In genomic region chr1:90220280-90220679, GRCm38 (mm10) we compare ENCODE assay signal across 20 mouse cellular contexts. TPM values are rescaled to one million over a fixed set of nuclear protein-coding genes. Genes with fewer than 3 reads are reported as not detected.
DNase-seq lines count a peak whose midpoint lies in the region; ATAC-seq and TF ChIP-seq lines count a peak whose summit lies in the region.
"Had no signal": no experiment of that assay in that cellular context is flagged by ENCODE, and none has a peak within 500 bp of the region (broad histone marks: within the 10 kb centered on the region; RNA-seq: fewer than 3 reads in every experiment).

No protein-coding gene starts in this region.

- no peak overlapping the region for H3K9ac ChIP-seq in hindbrain, postnatal 0 days (replicated peaks; ENCODE audit: low read length)
- H3K9ac ChIP-seq in forebrain, embryonic 12.5 days, result no peak overlapping the region
- H3K9ac ChIP-seq in midbrain, embryonic 12.5 days (replicated peaks), result no peak overlapping the region
- H3K9ac ChIP-seq: liver, embryonic 13.5 days; lung, embryonic 15.5 days; stomach, embryonic 15.5 days had no signal

- peak overlapping the region; percentile 75 for H3K27ac ChIP-seq in hindbrain, embryonic 10.5 days
- H3K27ac ChIP-seq in hindbrain, postnatal 0 days, result no peak overlapping the region
- H3K27ac ChIP-seq in embryonic facial prominence, embryonic 10.5 days (replicated peaks), result peak overlapping the region; percentile 66
- H3K27ac ChIP-seq in forebrain, embryonic 12.5 days, result peak overlapping the region; percentile 75
- peak overlapping the region; percentile 22 for H3K27ac ChIP-seq in midbrain, embryonic 12.5 days (replicated peaks)
- H3K27ac ChIP-seq: liver, embryonic 13.5 days; lung, embryonic 15.5 days; macrophage; stomach, embryonic 15.5 days had no signal

- H3K4me2 ChIP-seq in hindbrain, postnatal 0 days (ENCODE audit: low read depth, low read length), result no peak overlapping the region
- H3K4me2 ChIP-seq in forebrain, embryonic 12.5 days, result no peak overlapping the region
- no peak overlapping the region for H3K4me2 ChIP-seq in midbrain, embryonic 12.5 days (replicated peaks)
- H3K4me2 ChIP-seq: liver, embryonic 13.5 days; lung, embryonic 15.5 days; stomach, embryonic 15.5 days had no signal

- H3K27me3 ChIP-seq in hindbrain, embryonic 10.5 days (ENCODE audit: insufficient read depth, poor library complexity, severe bottlenecking), result no peaks in the 10 kb centered on the region
- H3K27me3 ChIP-seq in hindbrain, postnatal 0 days (ENCODE audit: insufficient read depth, low read length), result no peaks in the 10 kb centered on the region
- peaks cover 5% of the 10 kb centered on the region; the same call in 1 of the 2 replicates for H3K27me3 ChIP-seq in embryonic facial prominence, embryonic 10.5 days (replicated peaks; ENCODE audit: low read depth, poor library complexity, severe bottlenecking)
- 0 out of 2 replicates have a peak, but pooled peaks cover 4% of the 10 kb centered on the region for H3K27me3 ChIP-seq in forebrain, embryonic 12.5 days
- peaks cover 9% of the 10 kb centered on the region; the same call in 1 of the 2 replicates for H3K27me3 ChIP-seq in midbrain, embryonic 12.5 days
- H3K27me3 ChIP-seq: stomach, embryonic 15.5 days had no signal

- H3K9me3 ChIP-seq in hindbrain, embryonic 10.5 days, result no peaks in the 10 kb centered on the region
- no peaks in the 10 kb centered on the region for H3K9me3 ChIP-seq in hindbrain, postnatal 0 days (ENCODE audit: low read length)
- H3K9me3 ChIP-seq in embryonic facial prominence, embryonic 10.5 days, result 0 out of 2 replicates have a peak, but pooled peaks cover 3% of the 10 kb centered on the region
- H3K9me3 ChIP-seq in forebrain, embryonic 12.5 days, result no peaks in the 10 kb centered on the region
- no peaks in the 10 kb centered on the region; the same call in 1 of the 2 replicates for H3K9me3 ChIP-seq in midbrain, embryonic 12.5 days
- H3K9me3 ChIP-seq: liver, embryonic 13.5 days; lung, embryonic 15.5 days; stomach, embryonic 15.5 days had no signal

- no peak for TF ChIP-seq CTCF in hindbrain, postnatal 0 days (IDR thresholded peaks at IDR 0.05; ENCODE audit: low read depth)

- no peak for DNase-seq in hindbrain, embryonic 10.5 days (ENCODE audit: low spot score)
- no peak for DNase-seq in hindbrain, postnatal 0 days (ENCODE audit: low spot score)
- no peak for DNase-seq in embryonic facial prominence, embryonic 10.5 days (ENCODE audit: low spot score)
- no peak for DNase-seq in natural killer cell, adult 2 months (ENCODE audit: low spot score in 2 of 2)
- DNase-seq in left cerebral cortex, adult 18-20 months (ENCODE audit: low spot score in 2 of 2), result no peak
- DNase-seq: adrenal gland, postnatal 10 days; B cell, adult 2 months; cerebellum, adult 11-12 months; cerebellum, postnatal 25 days; kidney, adult 8-10 months; kidney, postnatal 36 days; left cerebral cortex, postnatal 4 days; liver, embryonic 13.5 days had no signal

- no peak for ATAC-seq in hindbrain, postnatal 0 days
- 0 out of 2 replicates have a peak, but pooled peaks have one; percentile 15 for ATAC-seq in forebrain, embryonic 12.5 days (ENCODE audit: low FRiP score)
- ATAC-seq in midbrain, embryonic 12.5 days (ENCODE audit: low FRiP score, low read depth), result no peak
- ATAC-seq: inflammation-experienced regulatory T-cells, adult 6 months had no signal

- H3K4me3 ChIP-seq in hindbrain, embryonic 10.5 days, result no peak overlapping the region
- H3K4me3 ChIP-seq in hindbrain, postnatal 0 days (ENCODE audit: low read length), result no peak overlapping the region
- no peak overlapping the region for H3K4me3 ChIP-seq in embryonic facial prominence, embryonic 10.5 days
- no peak overlapping the region for H3K4me3 ChIP-seq in forebrain, embryonic 12.5 days (replicated peaks)
- no peak overlapping the region for H3K4me3 ChIP-seq in midbrain, embryonic 12.5 days
- H3K4me3 ChIP-seq: liver, embryonic 13.5 days; lung, embryonic 15.5 days; stomach, embryonic 15.5 days had no signal

- peaks cover 61% of the 10 kb centered on the region for H3K4me1 ChIP-seq in hindbrain, embryonic 10.5 days (replicated peaks)
- peaks cover 16% of the 10 kb centered on the region; the same call in 1 of the 2 replicates for H3K4me1 ChIP-seq in hindbrain, postnatal 0 days (ENCODE audit: insufficient read depth, low read length)
- H3K4me1 ChIP-seq in embryonic facial prominence, embryonic 10.5 days, result peaks cover 52% of the 10 kb centered on the region
- H3K4me1 ChIP-seq in forebrain, embryonic 12.5 days, result peaks cover 53% of the 10 kb centered on the region
- peaks cover 51% of the 10 kb centered on the region for H3K4me1 ChIP-seq in midbrain, embryonic 12.5 days
- H3K4me1 ChIP-seq: stomach, embryonic 15.5 days had no signal

- 20% methylated on average over 9 of the region's 9 CpGs for WGBS in hindbrain, embryonic 10.5 days
- WGBS in hindbrain, postnatal 0 days, result 31% methylated on average over 9 of the region's 9 CpGs
- 19% methylated on average over 9 of the region's 9 CpGs for WGBS in embryonic facial prominence, embryonic 10.5 days
- WGBS in forebrain, embryonic 12.5 days, result 12% methylated on average over 9 of the region's 9 CpGs
- WGBS in midbrain, embryonic 12.5 days, result 20% methylated on average over 9 of the region's 9 CpGs

- peaks cover 22% of the 10 kb centered on the region for H3K36me3 ChIP-seq in hindbrain, embryonic 10.5 days
- no peaks in the 10 kb centered on the region for H3K36me3 ChIP-seq in hindbrain, postnatal 0 days (ENCODE audit: insufficient read depth, low read length)
- peaks cover 23% of the 10 kb centered on the region for H3K36me3 ChIP-seq in embryonic facial prominence, embryonic 10.5 days (replicated peaks)
- H3K36me3 ChIP-seq in forebrain, embryonic 12.5 days (replicated peaks), result peaks cover 17% of the 10 kb centered on the region
- peaks cover 21% of the 10 kb centered on the region for H3K36me3 ChIP-seq in midbrain, embryonic 12.5 days
- H3K36me3 ChIP-seq: liver, embryonic 13.5 days; lung, embryonic 15.5 days had no signal

RNA-seq across cellular contexts. Expression of gene Ackr3, which starts 16.5 kb away (rescaled TPM):
- polyA plus RNA-seq in hindbrain, embryonic 10.5 days (2016; fragmentation: Nextera tagmentation; extraction: Ambion mirVana), result 19.2 and 22.3 TPM in 2 replicates
- total RNA-seq in hindbrain, postnatal 0 days (2014; rRNA removed), result 7.2 and 13.1 TPM in 2 replicates
- polyA plus RNA-seq in hindbrain, postnatal 0 days (2015; fragmentation: Nextera tagmentation; extraction: Ambion mirVana), result 7.4 and 7.8 TPM in 2 replicates
- 20.0 and 22.4 TPM in 2 replicates for polyA plus RNA-seq in embryonic facial prominence, embryonic 10.5 days (2016; fragmentation: Nextera tagmentation; extraction: Ambion mirVana)
- polyA plus RNA-seq in forebrain, embryonic 12.5 days (2016; fragmentation: Nextera tagmentation; extraction: Ambion mirVana), result 25.5 and 28.7 TPM in 2 replicates
- 26.6 and 27.4 TPM in 2 replicates for polyA plus RNA-seq in midbrain, embryonic 12.5 days (2016; fragmentation: Nextera tagmentation; extraction: Ambion mirVana)
- 1 to 10 TPM; 7.2 to 7.8 TPM for total RNA-seq in left cerebral cortex, adult 18-20 months (2021)
- total RNA-seq: monocyte, adult 5-6 weeks had no signal
- polyA plus RNA-seq: macrophage had no signal
